Mouse (Mus musculus): ENCODE results near the gene Wasf3.
"Not testable (repeated sequence)": the region's sequence is repeated elsewhere in the genome, so short reads cannot be mapped to it uniquely, and the experiment has no call there.

Gene Wasf3

GRCm38 (mm10) chr5:146384935-146385591, at the start of gene Wasf3:
TSS of gene Wasf3 (plus strand) at chr5:146384985.
- peak; percentile 89 to 94 for DNase-seq

GRCm38 (mm10) chr5:146338064-146338463, 46.7 kb upstream of the Wasf3 start:
- DNase-seq: peak; percentile 37 to 44

- no peak for DNase-seq
Measured at GRCm38 (mm10) chr5:146340037-146340436, 44.7 kb upstream of the Wasf3 start.

- DNase-seq: no peak
Measured at GRCm38 (mm10) chr5:146344911-146345686, 39.7 kb upstream of the Wasf3 start.

GRCm38 (mm10) chr5:146347081-146347480, 37.7 kb upstream of the Wasf3 start:
- no peak for DNase-seq

GRCm38 (mm10) chr5:146349183-146349582, 35.6 kb upstream of the Wasf3 start:
- DNase-seq: peak; percentile 27 to 28

- no peak for DNase-seq
Measured at GRCm38 (mm10) chr5:146350784-146351183, 34.0 kb upstream of the Wasf3 start.

GRCm38 (mm10) chr5:146352006-146352405, 32.8 kb upstream of the Wasf3 start:
- DNase-seq: no peak

- DNase-seq: no peak
Measured at GRCm38 (mm10) chr5:146360386-146360785, 24.4 kb upstream of the Wasf3 start.

GRCm38 (mm10) chr5:146362711-146363110, 22.1 kb upstream of the Wasf3 start:
- no peak for DNase-seq

GRCm38 (mm10) chr5:146368356-146368755, 16.4 kb upstream of the Wasf3 start:
- no peak for DNase-seq

- DNase-seq: no peak
Measured at GRCm38 (mm10) chr5:146368971-146369370, 15.8 kb upstream of the Wasf3 start.

GRCm38 (mm10) chr5:146370794-146371193, 14.0 kb upstream of the Wasf3 start:
- no peak for DNase-seq

GRCm38 (mm10) chr5:146373238-146373637, 11.5 kb upstream of the Wasf3 start:
- no peak for DNase-seq

GRCm38 (mm10) chr5:146376601-146377000, 8.2 kb upstream of the Wasf3 start:
- DNase-seq: peak in 1 of 2 experiments; percentile 38

- DNase-seq: no peak
Measured at GRCm38 (mm10) chr5:146380041-146380440, 4.7 kb upstream of the Wasf3 start.

GRCm38 (mm10) chr5:146382268-146382667, 2.5 kb upstream of the Wasf3 start:
- no peak for DNase-seq

- no peak for DNase-seq
Measured at GRCm38 (mm10) chr5:146383401-146383800, 1.4 kb upstream of the Wasf3 start.

- DNase-seq: no peak
Measured at GRCm38 (mm10) chr5:146385989-146386388, 1.2 kb downstream of the Wasf3 start.

GRCm38 (mm10) chr5:146386906-146387305, 2.1 kb downstream of the Wasf3 start:
- no peak for DNase-seq

- no peak for DNase-seq
Measured at GRCm38 (mm10) chr5:146394563-146394962, 9.8 kb downstream of the Wasf3 start.

GRCm38 (mm10) chr5:146397253-146397652, 12.5 kb downstream of the Wasf3 start:
- no peak for DNase-seq

GRCm38 (mm10) chr5:146398386-146399115, 13.8 kb downstream of the Wasf3 start:
- no peak for DNase-seq

- not testable (repeated sequence) for DNase-seq
Measured at GRCm38 (mm10) chr5:146401012-146401411, 16.2 kb downstream of the Wasf3 start.
